Mouse (Mus musculus) G1E (cell line): ENCODE measurements around the gene Metap1d. TPM values are rescaled to one million over a fixed set of nuclear protein-coding genes. Genes with fewer than 3 reads are reported as not detected.

Experiments
- ATAC-seq: 2 replicates; pipeline ENCODE4 v1.8.0; 2016; ENCODE audit warnings: mild to moderate bottlenecking; ENCODE audit not compliant: insufficient number of reproducible peaks, poor library complexity, low FRiP score, severe bottlenecking; ENCODE audit errors: extremely low read depth
- DNase-seq: peaks from one replicate; pipeline ENCODE4 v3.0.0; 2012; ENCODE audit warnings: low spot score
- H3K27me3 ChIP-seq: 2 replicates; pipeline ENCODE4 v1.6.1; 2012; ENCODE audit warnings: mild to moderate bottlenecking, low read length, inconsistent platforms; ENCODE audit not compliant: insufficient read depth
- H3K36me3 ChIP-seq: replicated peaks from 2 replicates; pipeline ENCODE3; 2012; ENCODE audit warnings: mild to moderate bottlenecking, inconsistent platforms
- H3K4me1 ChIP-seq: 2 replicates; pipeline ENCODE4 v1.6.1; 2012; ENCODE audit warnings: low read depth, low read length, inconsistent platforms, mixed read lengths; ENCODE audit not compliant: insufficient read depth
- H3K4me3 ChIP-seq: 2 replicates; pipeline ENCODE4 v1.5.1; 2012; ENCODE audit warnings: low read depth, mild to moderate bottlenecking, inconsistent platforms, low read length, moderate library complexity, mixed read lengths
- H3K9me3 ChIP-seq: replicated peaks from 2 replicates; pipeline ENCODE4 v1.6.1; 2012; ENCODE audit warnings: inconsistent platforms
- CTCF ChIP-seq: IDR thresholded peaks from 2 replicates; pipeline ENCODE4 v1.5.1; 2012; ENCODE audit warnings: low read depth, low read length, inconsistent platforms, mixed read lengths
- GATA1 ChIP-seq: IDR thresholded peaks from 2 replicates; pipeline ENCODE4 v1.6.1; 2012; ENCODE audit warnings: borderline replicate concordance, low read length, inconsistent platforms, mixed read lengths
- GATA2 ChIP-seq: IDR thresholded peaks from 2 replicates; pipeline ENCODE4 v1.6.1; 2012; ENCODE audit warnings: low read depth, low read length, inconsistent platforms, borderline replicate concordance
- POLR2AphosphoS5 ChIP-seq: IDR thresholded peaks from 2 replicates; pipeline ENCODE4 v1.6.1; 2012; ENCODE audit warnings: low read depth, low read length, inconsistent platforms; ENCODE audit not compliant: insufficient replicate concordance
- TAL1 ChIP-seq: conservative IDR thresholded peaks from 2 replicates; pipeline ENCODE4 v1.6.1; 2012; ENCODE audit warnings: low read depth, low read length, inconsistent platforms, mixed read lengths
- polyA plus RNA-seq: library from polyadenylated mRNA; stranded (reverse); fragments of >175 nt; gene quantifications from 2 replicates; pipeline ENCODE4 v1.2.3, GENCODE M21; 2012
- total RNA-seq, 2 experiments: library from RNA; stranded (forward) in 1 of 2; stranded (reverse) in 1 of 2; fragments of 200-1000 nt in 1 of 2; fragments of >200 nt in 1 of 2; fragmentation: Nextera tagmentation in 1 of 2; gene quantifications; 2 replicates each; pipeline ENCODE4 v1.2.3; 2014 to 2017

Metap1d gene
- total and polyA plus RNA-seq, 3 experiments = 8.2 to 104 (median 39.9) TPM

- DNase-seq (no peak), ATAC-seq (no peak)
- Histone ChIP-seq H3K36me3 (peaks cover 24% of the 10 kb centered on the region), H3K4me1 (peaks cover 17% of the 10 kb centered on the region), H3K27me3 (no peaks in the 10 kb centered on the region), H3K9me3 (peaks cover 4% of the 10 kb centered on the region; the same call in 1 of the 2 replicates), H3K4me3 (no peak overlapping the region)
- TF ChIP-seq POLR2AphosphoS5 (no peak), TAL1 (no peak), GATA2 (no peak), CTCF (no peak), GATA1 (no peak)
These were observed 26.8 kb downstream of the Metap1d start for GRCm38 (mm10) chr2:71479917-71480316.

GRCm38 (mm10) chr2:71481825-71482224 lies 28.7 kb downstream of the Metap1d start:
- Histone ChIP-seq H3K36me3 (peaks cover 11% of the 10 kb centered on the region), H3K9me3 (peaks cover 4% of the 10 kb centered on the region; the same call in 1 of the 2 replicates), H3K4me3 (no peak overlapping the region), H3K27me3 (no peaks in the 10 kb centered on the region), H3K4me1 (peaks cover 13% of the 10 kb centered on the region)
- TF ChIP-seq POLR2AphosphoS5 (no peak), GATA2 (no peak), TAL1 (no peak), CTCF (no peak), GATA1 (no peak)
- no peak; the same call in 1 of the 2 replicates for ATAC-seq
- DNase-seq = no peak

- Histone ChIP-seq H3K4me3 (no peak overlapping the region), H3K27me3 (no peaks in the 10 kb centered on the region), H3K36me3 (peaks cover 5% of the 10 kb centered on the region), H3K9me3 (0 out of 2 replicates have a peak, but pooled peaks cover 2% of the 10 kb centered on the region), H3K4me1 (peaks cover 13% of the 10 kb centered on the region)
- no peak for TF ChIP-seq GATA2
- TF ChIP-seq POLR2AphosphoS5 = no peak
- TF ChIP-seq GATA1 = no peak
- no peak for TF ChIP-seq TAL1
- no peak for TF ChIP-seq CTCF
- ATAC-seq (no peak), DNase-seq (no peak)
These were observed 30.1 kb downstream of the Metap1d start for GRCm38 (mm10) chr2:71483046-71483716.

GRCm38 (mm10) chr2:71483717-71484066 lies 30.6 kb downstream of the Metap1d start:
- ATAC-seq (no peak), DNase-seq (no peak)
- Histone ChIP-seq H3K4me1 (peaks cover 13% of the 10 kb centered on the region), H3K9me3 (0 out of 2 replicates have a peak, but pooled peaks cover 2% of the 10 kb centered on the region), H3K4me3 (no peak overlapping the region), H3K27me3 (no peaks in the 10 kb centered on the region), H3K36me3 (peaks cover 5% of the 10 kb centered on the region)
- TF ChIP-seq GATA2 (no peak), TAL1 (no peak), GATA1 (no peak), POLR2AphosphoS5 (no peak), CTCF (no peak)

- DNase-seq (no peak), ATAC-seq (no peak)
- TF ChIP-seq TAL1 (no peak), GATA1 (no peak), GATA2 (no peak), POLR2AphosphoS5 (no peak), CTCF (no peak)
- Histone ChIP-seq H3K27me3 (no peaks in the 10 kb centered on the region), H3K36me3 (peaks cover 22% of the 10 kb centered on the region), H3K4me3 (no peak overlapping the region), H3K9me3 (no peaks in the 10 kb centered on the region), H3K4me1 (0 out of 2 replicates have a peak, but pooled peaks cover 2% of the 10 kb centered on the region)
These were observed 38.2 kb downstream of the Metap1d start for GRCm38 (mm10) chr2:71491295-71491694.

- ATAC-seq = no peak
- Histone ChIP-seq H3K27me3 (no peaks in the 10 kb centered on the region), H3K9me3 (no peaks in the 10 kb centered on the region), H3K36me3 (peaks cover 22% of the 10 kb centered on the region), H3K4me1 (0 out of 2 replicates have a peak, but pooled peaks cover 4% of the 10 kb centered on the region), H3K4me3 (no peak overlapping the region)
- DNase-seq = no peak
- TF ChIP-seq CTCF (no peak), POLR2AphosphoS5 (no peak), GATA2 (no peak), GATA1 (no peak), TAL1 (no peak)
These were observed 40.1 kb downstream of the Metap1d start for GRCm38 (mm10) chr2:71493161-71493683.
